Mouse (Mus musculus) lung, postnatal 0 days (tissue): Measurements from ENCODE around the gene Tmem38b. TPM values are rescaled to one million over a fixed set of nuclear protein-coding genes. Genes with fewer than 3 reads are reported as not detected.

Experiments used
- ATAC-seq: fragments of 200-750 bp; cut with Nextera tagmentation; 2 replicates; pipeline ENCODE4 v1.8.0; 2017; ENCODE audit warnings: moderate library complexity
- DNase-seq: peaks from one replicate; pipeline ENCODE4 v3.0.0-alpha.2; 2016; ENCODE audit warnings: low spot score
- H3K27ac ChIP-seq: fragments of 300-500 bp; sonication (generic); 2 replicates; pipeline ENCODE4 v1.5.1; 2014; ENCODE audit warnings: antibody characterized with exemption, mild to moderate bottlenecking, low read length, mixed read lengths
- H3K27me3 ChIP-seq: fragments of 300-500 bp; sonication (generic); replicated peaks from 2 replicates; pipeline ENCODE4 v1.6.1; 2014; ENCODE audit warnings: low read length, mixed read lengths; ENCODE audit not compliant: insufficient read depth
- H3K36me3 ChIP-seq: fragments of 300-500 bp; sonication (generic); 2 replicates; pipeline ENCODE4 v1.6.1; 2014; ENCODE audit warnings: low read length, mixed read lengths; ENCODE audit not compliant: insufficient read depth
- H3K4me1 ChIP-seq: fragments of 300-500 bp; sonication (generic); 2 replicates; pipeline ENCODE4 v1.6.1; 2014; ENCODE audit warnings: antibody characterized with exemption, low read depth, low read length, mixed read lengths; ENCODE audit not compliant: insufficient read depth
- H3K4me2 ChIP-seq: fragments of 300-500 bp; sonication (generic); replicated peaks from 2 replicates; pipeline ENCODE4 v1.6.1; 2014; ENCODE audit warnings: low read depth, mild to moderate bottlenecking, low read length, moderate library complexity, mixed read lengths
- H3K4me3 ChIP-seq: fragments of 300-500 bp; sonication (generic); 2 replicates; pipeline ENCODE4 v1.5.1; 2014; ENCODE audit warnings: low read depth, low read length
- H3K9ac ChIP-seq: fragments of 300-500 bp; sonication (generic); replicated peaks from 2 replicates; pipeline ENCODE4 v1.6.1; 2014; ENCODE audit warnings: low read depth, mild to moderate bottlenecking
- H3K9me3 ChIP-seq: fragments of 300-500 bp; sonication (generic); 2 replicates; pipeline ENCODE4 v1.6.1; 2016; ENCODE audit warnings: low read length, mixed read lengths
- CTCF ChIP-seq: IDR thresholded peaks from 2 replicates; pipeline ENCODE4 v1.5.1; 2016; ENCODE audit warnings: antibody characterized with exemption, mild to moderate bottlenecking
- EP300 ChIP-seq: IDR thresholded peaks from 2 replicates; pipeline ENCODE4 v1.6.1; 2016; ENCODE audit warnings: antibody characterized with exemption, mild to moderate bottlenecking, control low read depth
- WGBS: fragments of 180-500 bp; shearing (Covaris S2); extraction: QIAGEN DNeasy Blood & Tissue Kit; methylation state at CpG from one replicate; pipeline ENCODE4 v1.1.7; 2014; 5-methylcytosine and 5-hydroxymethylcytosine counted together
- polyA plus RNA-seq: library from polyadenylated mRNA; unstranded; fragments of >200 nt; fragmentation: Nextera tagmentation; extraction: Ambion mirVana; gene quantifications from 2 replicates; pipeline ENCODE4 v1.2.1, GENCODE M21; 2015

The Tmem38b gene
- polyA plus RNA-seq, 1 experiment from 2014 or later = 20.0 TPM

- Histone ChIP-seq H3K27ac (no peak overlapping the region), H3K4me2 (no peak overlapping the region), H3K9ac (no peak overlapping the region), H3K36me3 (no peaks in the 10 kb centered on the region), H3K4me3 (no peak overlapping the region), H3K27me3 (no peaks in the 10 kb centered on the region), H3K9me3 (no peaks in the 10 kb centered on the region), H3K4me1 (no peaks in the 10 kb centered on the region)
- ATAC-seq (no peak), DNase-seq (no peak)
- TF ChIP-seq CTCF (no peak), EP300 (no peak)
- WGBS = 20% methylated on average over 5 of the region's 5 CpGs
Measured at GRCm38 (mm10) chr4:53836978-53837377, 11.1 kb downstream of the Tmem38b start.

- no peak overlapping the region for H3K4me2 ChIP-seq
- TF ChIP-seq EP300 (no peak), CTCF (no peak)
- 71% methylated on average over 15 of the region's 15 CpGs for WGBS
- no peaks in the 10 kb centered on the region for H3K9me3 ChIP-seq
- no peak for ATAC-seq
- H3K27me3 ChIP-seq = no peaks in the 10 kb centered on the region
- H3K9ac ChIP-seq = no peak overlapping the region
- H3K4me3 ChIP-seq = no peak overlapping the region
- H3K27ac ChIP-seq = no peak overlapping the region
- H3K36me3 ChIP-seq = no peaks in the 10 kb centered on the region
- H3K4me1 ChIP-seq = no peaks in the 10 kb centered on the region
- no peak for DNase-seq
Measured at GRCm38 (mm10) chr4:53840158-53840870, 14.5 kb downstream of the Tmem38b start.

- Histone ChIP-seq H3K27ac (no peak overlapping the region), H3K4me3 (no peak overlapping the region), H3K27me3 (no peaks in the 10 kb centered on the region), H3K36me3 (no peaks in the 10 kb centered on the region), H3K4me2 (no peak overlapping the region), H3K9me3 (no peaks in the 10 kb centered on the region), H3K9ac (no peak overlapping the region), H3K4me1 (no peaks in the 10 kb centered on the region)
- 62% methylated on average over 8 of the region's 8 CpGs for WGBS
- peak; percentile 33; the same call in 1 of the 2 replicates for ATAC-seq
- TF ChIP-seq EP300 (no peak), CTCF (peak; percentile 52)
- peak; percentile 62 for DNase-seq
Measured at GRCm38 (mm10) chr4:53843553-53843952, 17.7 kb downstream of the Tmem38b start.

DNA sequence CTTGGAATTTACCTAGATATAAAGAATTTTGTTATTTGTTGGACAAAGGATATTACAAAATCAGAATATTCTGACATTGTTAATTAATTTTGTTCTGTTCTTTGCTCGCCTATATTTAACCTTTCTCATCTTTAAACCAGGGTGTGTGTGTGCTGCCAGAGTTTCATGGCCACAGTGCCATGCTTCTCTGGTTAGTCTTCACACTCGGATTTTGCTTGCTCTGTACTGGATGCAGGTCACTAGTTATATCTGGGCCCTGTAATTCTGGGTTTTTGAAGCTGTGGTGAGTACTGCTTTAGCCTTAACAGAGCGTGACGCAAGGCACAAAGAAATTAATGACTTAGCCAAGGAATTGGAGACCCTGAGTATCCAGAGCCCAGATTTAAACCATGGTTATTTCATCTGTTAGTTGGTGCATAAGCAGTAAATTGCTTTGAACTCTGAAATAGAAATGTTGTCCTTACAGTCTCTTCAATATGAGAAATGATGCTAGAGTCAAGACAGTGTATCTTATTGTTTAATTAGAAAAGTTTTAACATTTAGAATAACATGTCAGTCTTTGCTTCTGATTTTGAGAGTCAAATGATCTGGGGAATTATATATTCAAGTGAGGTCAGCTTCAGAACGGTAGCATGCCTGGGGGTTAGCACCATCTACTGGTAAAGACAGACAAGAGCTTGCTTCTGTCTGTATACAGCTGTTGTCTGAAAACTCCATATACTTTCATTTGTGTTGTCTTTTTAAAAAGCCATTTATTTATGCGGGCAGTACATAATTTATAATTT, 19.2 kb downstream of the Tmem38b start:
- H3K4me1 ChIP-seq = no peaks in the 10 kb centered on the region
- H3K4me2 ChIP-seq = no peak overlapping the region
- H3K36me3 ChIP-seq = no peaks in the 10 kb centered on the region
- DNase-seq = peak; percentile 85
- TF ChIP-seq CTCF (peak; percentile 81), EP300 (no peak)
- ATAC-seq = peak; percentile 55; the same call in 1 of the 2 replicates
- H3K27ac ChIP-seq = no peak overlapping the region
- H3K9ac ChIP-seq = no peak overlapping the region
- no peaks in the 10 kb centered on the region for H3K9me3 ChIP-seq
- H3K27me3 ChIP-seq = no peaks in the 10 kb centered on the region
- WGBS = 56% methylated on average over 6 of the region's 6 CpGs
- H3K4me3 ChIP-seq = no peak overlapping the region

DNA sequence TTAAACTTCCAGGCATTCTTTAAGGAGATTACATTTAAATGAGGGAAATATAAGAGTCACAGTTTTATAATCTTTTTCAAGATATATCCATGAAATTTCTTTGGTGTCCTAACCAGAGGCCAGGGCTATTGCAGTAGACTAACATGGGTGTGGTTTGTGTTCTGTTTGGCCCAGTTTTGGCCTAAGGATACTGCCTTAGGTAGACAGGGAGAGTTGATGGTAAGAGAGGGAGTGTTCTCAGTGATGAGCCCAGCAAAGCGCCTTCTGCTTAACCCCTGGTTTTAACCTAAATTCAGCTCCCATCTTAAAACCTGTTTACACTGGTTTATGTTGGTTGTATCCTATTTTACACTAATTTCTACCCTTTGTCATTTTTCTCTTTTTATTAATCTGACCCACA, 19.8 kb downstream of the Tmem38b start:
- Histone ChIP-seq H3K27me3 (no peaks in the 10 kb centered on the region), H3K4me1 (no peaks in the 10 kb centered on the region), H3K4me3 (no peak overlapping the region), H3K27ac (no peak overlapping the region), H3K36me3 (no peaks in the 10 kb centered on the region), H3K4me2 (no peak overlapping the region), H3K9me3 (no peaks in the 10 kb centered on the region), H3K9ac (no peak overlapping the region)
- WGBS = 85% methylated on average over 1 of the region's 1 CpGs
- no peak for DNase-seq
- no peak for ATAC-seq
- TF ChIP-seq EP300 (no peak), CTCF (no peak)

GRCm38 (mm10) chr4:53846326-53846725, 20.5 kb downstream of the Tmem38b start:
- Histone ChIP-seq H3K4me1 (no peaks in the 10 kb centered on the region), H3K9me3 (no peaks in the 10 kb centered on the region), H3K27me3 (no peaks in the 10 kb centered on the region), H3K27ac (no peak overlapping the region), H3K4me2 (no peak overlapping the region), H3K36me3 (no peaks in the 10 kb centered on the region; the same call in 1 of the 2 replicates), H3K9ac (no peak overlapping the region), H3K4me3 (no peak overlapping the region)
- no peak for ATAC-seq
- no peak for TF ChIP-seq EP300
- no peak for TF ChIP-seq CTCF
- no peak for DNase-seq
- WGBS = 60% methylated on average over 2 of the region's 2 CpGs
